Mouse (Mus musculus): ENCODE results near the gene Wdr45.

The Wdr45 gene

DNA sequence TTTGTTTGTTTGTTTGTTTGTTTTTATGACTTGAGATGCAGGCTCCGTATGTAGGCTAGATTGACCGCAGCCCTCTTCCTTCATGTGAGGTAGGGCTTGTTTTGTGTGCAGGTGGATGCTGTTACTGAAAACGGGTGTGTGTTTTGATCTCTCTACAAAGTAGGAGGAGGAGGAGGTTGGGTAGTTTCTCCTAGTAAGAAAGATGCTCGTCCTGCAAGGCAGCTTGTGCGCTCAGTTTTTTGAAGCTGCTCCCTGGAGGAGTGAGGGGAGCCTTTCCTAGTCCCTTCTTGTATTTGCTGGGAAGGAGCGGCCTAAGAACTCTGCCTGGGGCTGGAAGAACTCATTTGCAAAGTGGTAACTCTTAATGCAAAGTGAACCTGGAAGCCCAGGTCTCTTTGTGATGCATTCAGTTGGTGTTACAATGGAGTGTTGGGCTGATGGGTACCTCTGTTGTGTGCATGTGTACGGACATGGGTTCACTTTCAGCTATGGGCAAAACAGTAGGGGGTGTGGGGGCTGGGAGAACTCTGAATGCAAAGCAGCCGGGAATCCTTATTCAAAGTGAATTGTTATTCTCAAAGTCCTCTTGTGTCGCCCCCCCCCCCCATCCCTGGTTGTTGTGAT, 50.6 kb downstream of the Wdr45 start:
- DNase-seq (ENCODE audit: low read depth), result no peak

DNA sequence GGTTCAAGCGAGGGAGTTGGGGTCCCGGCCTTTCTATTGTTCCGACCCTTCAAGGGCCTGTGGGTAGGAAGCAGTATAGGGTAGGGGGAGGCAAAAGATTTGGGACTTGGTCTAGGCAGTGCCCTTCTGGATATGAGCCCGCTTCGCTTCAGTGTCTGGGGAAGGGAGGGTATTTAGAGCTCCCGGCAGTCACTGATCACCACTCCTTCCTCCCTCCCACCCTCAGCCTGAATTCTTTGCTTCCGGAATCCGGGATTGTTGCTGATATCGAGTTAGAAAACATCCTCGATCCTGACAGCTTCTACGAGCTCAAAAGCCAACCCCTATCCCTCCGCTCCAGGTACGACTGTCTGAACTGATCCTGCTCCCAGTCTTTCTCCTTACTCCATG, 51.1 kb downstream of the Wdr45 start:
- DNase-seq (ENCODE audit: low read depth), result peak; percentile 13

DNA sequence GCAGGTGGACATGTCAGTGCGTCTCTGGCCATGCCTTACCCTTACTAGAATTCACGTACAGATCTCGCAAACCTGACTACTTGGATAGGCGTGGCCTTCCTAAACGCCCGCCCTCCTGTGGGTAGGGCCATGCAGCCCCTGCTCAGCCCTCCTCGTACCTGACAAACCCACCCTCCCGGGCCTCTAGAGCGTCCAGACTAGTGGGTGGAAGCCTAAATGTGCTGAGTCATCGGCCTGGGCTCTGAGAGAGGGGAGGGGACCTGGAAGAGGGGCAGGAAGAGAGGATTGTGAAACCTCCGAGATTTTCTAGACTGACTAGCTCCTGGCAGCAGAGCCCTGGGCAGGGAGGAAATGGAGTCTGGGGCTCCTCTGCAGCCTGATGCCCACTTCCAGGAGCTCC, 51.6 kb downstream of the Wdr45 start:
- DNase-seq (ENCODE audit: low read depth), result peak; percentile 91

DNA sequence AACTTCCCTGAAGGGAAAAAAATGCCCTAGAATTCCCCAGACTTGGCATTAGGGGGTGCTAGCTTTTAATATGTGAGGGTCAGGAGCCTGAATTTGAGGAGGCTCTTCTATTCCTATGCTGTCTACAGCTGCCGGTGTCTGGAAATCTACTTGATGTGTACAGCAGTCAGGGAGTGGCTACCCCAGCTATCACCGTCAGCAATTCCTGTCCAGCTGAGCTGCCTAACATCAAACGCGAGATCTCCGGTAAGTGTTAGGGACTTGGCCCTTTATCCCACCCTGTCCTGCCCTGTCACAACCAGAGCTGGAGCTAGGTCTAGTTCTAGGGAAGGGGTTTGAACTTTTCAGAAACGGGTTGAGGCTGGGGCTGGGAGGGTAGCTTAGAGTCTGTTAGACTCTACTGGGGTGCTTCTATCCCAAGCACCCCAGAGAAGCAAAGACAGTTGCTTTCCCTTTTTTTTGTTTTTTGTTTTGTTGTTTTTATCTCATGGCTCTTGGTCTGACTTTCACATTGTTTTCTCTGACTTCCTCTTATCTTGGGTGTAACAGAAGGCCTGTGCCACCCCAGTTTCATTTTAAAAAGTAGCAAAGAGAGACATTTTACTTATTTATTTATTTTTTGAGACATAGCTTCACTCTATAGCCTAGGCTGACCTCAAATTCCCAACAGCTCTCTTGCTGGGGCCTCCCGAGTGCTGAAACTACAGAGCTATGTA, 55.3 kb downstream of the Wdr45 start:
- DNase-seq (ENCODE audit: low read depth), result no peak

DNA sequence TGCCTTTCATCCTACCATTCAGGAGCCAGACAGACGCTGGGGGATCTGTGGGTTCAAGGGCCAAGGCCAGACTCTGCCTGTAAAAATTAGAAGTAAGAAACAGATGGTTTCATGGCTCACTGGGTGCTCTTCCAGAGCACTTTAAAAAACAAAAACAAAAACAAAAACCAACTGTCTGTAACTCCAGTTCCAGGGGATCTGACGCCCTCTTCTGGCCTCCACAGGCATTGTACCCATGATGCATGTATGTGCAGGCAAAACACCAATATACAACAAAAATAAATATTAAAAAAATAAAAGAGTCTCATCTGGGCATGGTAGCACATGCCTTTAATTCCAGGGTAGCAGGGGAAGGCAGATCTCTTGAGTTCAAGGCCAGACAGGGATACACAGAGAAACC, 58.6 kb downstream of the Wdr45 start:
- peak; percentile 41 for DNase-seq (ENCODE audit: low read depth)

DNA sequence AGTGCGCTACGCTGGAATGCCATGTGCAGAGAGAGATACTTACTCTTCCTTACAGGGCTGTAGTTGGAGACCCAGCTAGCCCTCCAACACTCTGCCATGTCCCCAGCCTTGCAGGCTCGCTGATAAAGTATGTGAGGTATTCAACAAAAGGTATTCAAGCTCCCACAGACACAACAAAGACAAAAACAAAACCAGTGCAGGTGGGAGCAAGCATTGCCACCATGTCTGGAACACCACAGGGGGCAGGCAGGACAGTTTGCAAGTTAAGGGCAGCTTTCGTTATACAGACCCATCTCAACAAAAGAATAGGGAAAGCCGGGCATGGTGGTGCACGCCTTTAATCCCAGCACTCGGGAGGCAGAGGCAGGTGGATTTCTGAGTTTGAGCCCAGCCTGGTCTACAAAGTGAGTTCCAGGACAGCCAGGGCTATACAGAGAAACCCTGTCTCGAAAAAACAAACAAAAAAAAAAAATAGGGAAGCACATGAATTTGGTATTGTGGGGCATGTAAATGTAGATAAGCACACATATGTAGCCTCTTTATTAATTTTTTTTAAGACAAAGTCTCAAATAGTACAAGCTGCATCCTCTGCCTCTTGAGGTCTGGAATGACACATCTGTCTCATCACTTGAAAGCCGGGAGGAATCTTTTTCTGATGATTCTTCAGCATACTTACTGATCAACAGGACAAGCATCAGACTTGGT, 61.5 kb downstream of the Wdr45 start:
- DNase-seq (ENCODE audit: low read depth), result no peak

DNA sequence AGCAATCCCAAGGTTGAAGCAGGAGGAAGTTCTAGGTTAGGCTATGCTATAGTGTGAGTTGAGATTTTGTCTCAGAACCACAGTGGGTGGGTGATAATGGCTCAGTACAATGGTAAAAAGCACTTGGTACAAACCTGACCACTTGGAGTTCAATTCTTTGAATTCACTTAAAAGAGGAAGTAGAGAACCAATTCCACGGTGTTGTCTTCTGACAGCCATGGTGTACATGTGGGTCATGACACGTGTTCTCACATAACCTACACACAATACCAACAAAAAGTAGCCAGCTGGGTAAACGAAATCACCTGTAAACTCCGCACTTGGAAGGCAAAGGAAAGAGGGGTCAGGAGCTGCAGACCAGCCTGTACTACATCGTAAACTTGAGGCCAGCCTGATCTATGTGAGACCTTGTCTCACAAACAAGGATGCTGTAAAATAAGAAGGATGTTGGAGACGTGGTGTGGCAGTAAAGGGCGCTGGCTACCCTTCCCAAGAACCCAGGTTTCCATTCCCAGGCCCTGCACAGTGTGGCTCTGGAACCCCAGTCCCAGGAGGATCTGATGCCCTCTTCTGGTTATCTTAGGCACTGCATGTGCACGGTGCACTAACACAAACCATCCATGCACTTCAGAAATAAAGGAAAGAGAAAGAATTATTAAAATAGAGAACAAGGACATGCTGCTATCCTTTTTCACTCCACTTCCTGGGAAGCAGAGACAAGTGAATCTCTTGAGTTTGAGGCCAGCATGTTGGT, 62.4 kb downstream of the Wdr45 start:
- peak; percentile 77 for DNase-seq (ENCODE audit: low read depth)
